Mouse (Mus musculus) hindbrain, embryonic 12.5 days (tissue): ENCODE measurements at regions not wholly inside any gene's neighbourhood (a gene's known extent, or its start where the extent isn't known, plus 50 kb on each side); places are given as distances from the start of the nearest gene placed in this dataset.

Experiments
- ATAC-seq: fragments of 200-750 bp; cut with Nextera tagmentation; 2 replicates; pipeline ENCODE4 v1.8.0; 2017; ENCODE audit warnings: moderate TSS enrichment; ENCODE audit not compliant: low FRiP score
- H3K27ac ChIP-seq: fragments of 300-500 bp; sonication (generic); 2 replicates; pipeline ENCODE4 v1.5.1; 2016; ENCODE audit warnings: mild to moderate bottlenecking
- H3K27me3 ChIP-seq: fragments of 300-500 bp; sonication (generic); 2 replicates; pipeline ENCODE4 v1.6.1; 2016; ENCODE audit warnings: mild to moderate bottlenecking
- H3K36me3 ChIP-seq: fragments of 300-500 bp; sonication (generic); 2 replicates; pipeline ENCODE4 v1.6.1; 2016; ENCODE audit warnings: mild to moderate bottlenecking
- H3K4me1 ChIP-seq: fragments of 300-500 bp; sonication (generic); 2 replicates; pipeline ENCODE4 v1.6.1; 2016
- H3K4me2 ChIP-seq: fragments of 300-500 bp; sonication (generic); replicated peaks from 2 replicates; pipeline ENCODE4 v1.6.1; 2016; ENCODE audit warnings: mild to moderate bottlenecking
- H3K4me3 ChIP-seq: fragments of 300-500 bp; sonication (generic); 2 replicates; pipeline ENCODE4 v1.5.1; 2016; ENCODE audit warnings: mild to moderate bottlenecking
- H3K9ac ChIP-seq: fragments of 300-500 bp; sonication (generic); 2 replicates; pipeline ENCODE4 v1.6.1; 2016; ENCODE audit warnings: mild to moderate bottlenecking, moderate library complexity
- H3K9me3 ChIP-seq: fragments of 300-500 bp; sonication (generic); replicated peaks from 2 replicates; pipeline ENCODE4 v1.6.1; 2016; ENCODE audit warnings: mild to moderate bottlenecking
- WGBS: fragments of 180-500 bp; shearing (Covaris S2); methylation state at CpG from one replicate; pipeline ENCODE4 v1.1.7; 2016; 5-methylcytosine and 5-hydroxymethylcytosine counted together

GRCm38 (mm10) chr13:115308586-115308985 is 206.8 kb upstream of the Itga1 start:
- H3K9ac ChIP-seq, result no peak overlapping the region
- H3K4me3 ChIP-seq, result no peak overlapping the region
- no peaks in the 10 kb centered on the region for H3K9me3 ChIP-seq
- WGBS, result 72% methylated on average over 3 of the region's 3 CpGs
- no peak overlapping the region for H3K4me2 ChIP-seq
- no peaks in the 10 kb centered on the region for H3K36me3 ChIP-seq
- no peaks in the 10 kb centered on the region for H3K4me1 ChIP-seq
- H3K27me3 ChIP-seq, result no peaks in the 10 kb centered on the region
- ATAC-seq, result no peak
- H3K27ac ChIP-seq, result no peak overlapping the region

DNA sequence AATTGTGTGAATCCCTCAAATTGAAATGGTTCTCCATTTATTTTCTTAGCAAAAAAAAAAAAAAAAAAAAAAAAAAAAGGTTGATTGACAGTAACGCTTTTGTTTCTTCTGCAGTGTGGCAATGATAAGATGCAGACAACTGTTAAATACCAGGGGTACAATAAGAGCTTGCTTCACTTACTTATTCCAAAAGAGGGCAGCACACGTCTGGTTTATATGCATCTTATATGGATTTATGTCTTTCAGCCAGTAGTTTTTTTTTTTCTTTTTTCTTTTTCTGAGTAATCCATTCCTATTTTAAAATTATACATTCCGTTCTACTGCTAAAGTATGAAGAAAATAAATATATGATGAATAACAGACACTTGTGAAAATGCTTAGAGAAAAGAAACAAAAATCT is 185.6 kb upstream of the Itga1 start:
- Histone ChIP-seq H3K4me1 (no peaks in the 10 kb centered on the region), H3K4me3 (no peak overlapping the region), H3K36me3 (no peaks in the 10 kb centered on the region), H3K9me3 (no peaks in the 10 kb centered on the region), H3K27ac (no peak overlapping the region), H3K27me3 (no peaks in the 10 kb centered on the region), H3K9ac (no peak overlapping the region), H3K4me2 (no peak overlapping the region)
- ATAC-seq, result no peak
- WGBS, result 47% methylated on average over 3 of the region's 3 CpGs

- Histone ChIP-seq H3K9me3 (no peaks in the 10 kb centered on the region), H3K4me1 (no peaks in the 10 kb centered on the region), H3K27me3 (0 out of 2 replicates have a peak, but pooled peaks cover 4% of the 10 kb centered on the region), H3K9ac (no peak overlapping the region), H3K4me2 (no peak overlapping the region), H3K4me3 (no peak overlapping the region), H3K27ac (no peak overlapping the region), H3K36me3 (no peaks in the 10 kb centered on the region)
- 83% methylated on average over 6 of the region's 6 CpGs for WGBS
- peak; percentile 46; the same call in 1 of the 2 replicates for ATAC-seq
These were observed 164.4 kb upstream of the Itga1 start for GRCm38 (mm10) chr13:115266164-115266563.

DNA sequence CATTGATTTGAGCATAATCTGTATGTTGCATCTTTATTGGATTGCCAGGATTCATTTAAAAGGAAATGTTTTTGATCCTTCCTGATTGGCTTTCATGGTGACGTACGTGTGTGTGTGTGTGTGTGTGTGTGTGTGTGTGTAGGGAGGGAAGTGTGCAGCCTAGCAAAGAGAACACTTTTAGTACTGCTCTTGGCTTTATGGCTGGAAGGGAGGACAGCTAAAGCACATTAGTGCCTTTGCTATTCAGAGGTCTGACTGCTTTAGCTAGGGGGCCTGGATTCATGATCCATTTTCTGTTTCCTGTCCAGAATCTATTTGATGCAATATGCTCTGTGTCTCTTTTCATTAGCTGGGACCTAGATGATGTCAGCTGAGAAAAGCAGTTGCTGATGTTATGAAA is 155.6 kb upstream of the Itga1 start:
- Histone ChIP-seq H3K36me3 (no peaks in the 10 kb centered on the region), H3K9me3 (no peaks in the 10 kb centered on the region), H3K4me3 (no peak overlapping the region), H3K27ac (no peak overlapping the region), H3K4me1 (no peaks in the 10 kb centered on the region), H3K4me2 (no peak overlapping the region), H3K9ac (no peak overlapping the region), H3K27me3 (0 out of 2 replicates have a peak, but pooled peaks cover 4% of the 10 kb centered on the region)
- peak; percentile 35; the same call in 1 of the 2 replicates for ATAC-seq
- WGBS, result 73% methylated on average over 2 of the region's 2 CpGs

- no peak overlapping the region for H3K27ac ChIP-seq
- H3K4me3 ChIP-seq, result no peak overlapping the region
- no peaks in the 10 kb centered on the region for H3K9me3 ChIP-seq
- H3K4me1 ChIP-seq, result no peaks in the 10 kb centered on the region
- WGBS, result 60% methylated on average over 3 of the region's 3 CpGs
- no peak overlapping the region for H3K4me2 ChIP-seq
- no peak overlapping the region for H3K9ac ChIP-seq
- no peak for ATAC-seq
- H3K36me3 ChIP-seq, result no peaks in the 10 kb centered on the region
- H3K27me3 ChIP-seq, result no peaks in the 10 kb centered on the region
These were observed 150.8 kb upstream of the Itga1 start for GRCm38 (mm10) chr13:115252541-115252940.

DNA sequence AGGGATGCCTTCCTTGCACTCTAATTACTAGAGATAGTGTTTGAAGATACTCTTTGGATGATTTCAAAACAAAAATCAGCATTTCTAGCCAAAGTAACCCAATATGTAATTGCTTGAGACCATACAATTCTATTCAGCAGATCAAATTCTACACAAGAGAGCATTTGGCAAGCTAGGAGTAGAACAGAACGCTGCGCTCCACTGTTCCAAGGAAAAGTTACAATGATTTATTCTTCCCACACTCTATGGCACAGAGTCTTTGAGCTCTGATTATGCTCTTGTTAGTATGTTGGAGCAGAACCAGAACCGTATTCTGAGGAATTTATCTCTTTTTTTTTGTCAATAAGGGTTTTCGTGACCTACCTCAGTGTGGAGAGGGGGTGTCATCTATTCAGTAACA is 130.2 kb upstream of the Itga1 start:
- Histone ChIP-seq H3K4me2 (no peak overlapping the region), H3K27ac (no peak overlapping the region), H3K9me3 (no peaks in the 10 kb centered on the region), H3K27me3 (peaks cover 4% of the 10 kb centered on the region), H3K4me3 (no peak overlapping the region), H3K4me1 (0 out of 2 replicates have a peak, but pooled peaks cover 1% of the 10 kb centered on the region), H3K9ac (no peak overlapping the region), H3K36me3 (no peaks in the 10 kb centered on the region)
- no peak for ATAC-seq
- 95% methylated on average over 4 of the region's 4 CpGs for WGBS

DNA sequence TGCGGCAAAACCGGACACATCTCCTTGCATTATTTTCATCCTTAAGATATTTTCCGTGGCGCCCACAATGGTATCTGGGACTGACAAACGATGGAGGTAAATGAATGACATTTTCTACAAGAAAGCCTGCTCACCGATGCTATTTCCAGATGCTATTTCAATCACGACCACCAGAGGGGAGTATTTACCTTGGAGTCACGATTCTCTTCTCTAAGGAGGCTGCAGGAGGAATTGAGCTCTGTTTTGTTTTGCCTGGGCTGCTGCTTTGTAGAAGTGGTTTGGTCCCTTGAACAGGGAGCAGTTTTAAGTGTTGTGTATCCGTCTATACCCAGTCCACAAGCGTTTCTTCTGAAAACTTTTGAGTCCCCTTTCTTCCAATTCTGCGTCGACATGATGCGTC is 128.7 kb upstream of the Itga1 start:
- Histone ChIP-seq H3K9ac (no peak overlapping the region), H3K27me3 (peaks cover 4% of the 10 kb centered on the region), H3K36me3 (no peaks in the 10 kb centered on the region), H3K9me3 (no peaks in the 10 kb centered on the region), H3K4me2 (no peak overlapping the region), H3K4me3 (no peak overlapping the region), H3K27ac (no peak overlapping the region), H3K4me1 (0 out of 2 replicates have a peak, but pooled peaks cover 5% of the 10 kb centered on the region)
- ATAC-seq, result no peak
- 27% methylated on average over 13 of the region's 13 CpGs for WGBS

- WGBS, result 36% methylated on average over 6 of the region's 6 CpGs
- H3K9ac ChIP-seq, result no peak overlapping the region
- no peak overlapping the region for H3K27ac ChIP-seq
- no peak overlapping the region for H3K4me3 ChIP-seq
- 0 out of 2 replicates have a peak, but pooled peaks cover 5% of the 10 kb centered on the region for H3K4me1 ChIP-seq
- H3K9me3 ChIP-seq, result no peaks in the 10 kb centered on the region
- no peak overlapping the region for H3K4me2 ChIP-seq
- H3K27me3 ChIP-seq, result peaks cover 4% of the 10 kb centered on the region
- H3K36me3 ChIP-seq, result no peaks in the 10 kb centered on the region
- peak; percentile 46; the same call in 1 of the 2 replicates for ATAC-seq
These were observed 125.1 kb upstream of the Itga1 start for GRCm38 (mm10) chr13:115226824-115227223.

- Histone ChIP-seq H3K9me3 (no peaks in the 10 kb centered on the region), H3K4me1 (no peaks in the 10 kb centered on the region), H3K36me3 (no peaks in the 10 kb centered on the region), H3K4me3 (no peak overlapping the region), H3K9ac (no peak overlapping the region), H3K27ac (no peak overlapping the region), H3K27me3 (no peaks in the 10 kb centered on the region), H3K4me2 (no peak overlapping the region)
- 83% methylated on average over 2 of the region's 2 CpGs for WGBS
- no peak for ATAC-seq
These were observed 117.9 kb upstream of the Itga1 start for GRCm38 (mm10) chr13:115219701-115220100.

- H3K9me3 ChIP-seq, result no peaks in the 10 kb centered on the region
- H3K9ac ChIP-seq, result no peak overlapping the region
- H3K36me3 ChIP-seq, result no peaks in the 10 kb centered on the region
- H3K27me3 ChIP-seq, result no peaks in the 10 kb centered on the region
- H3K4me1 ChIP-seq, result no peaks in the 10 kb centered on the region
- no peak overlapping the region for H3K4me3 ChIP-seq
- ATAC-seq, result no peak
- H3K27ac ChIP-seq, result no peak overlapping the region
- no peak overlapping the region for H3K4me2 ChIP-seq
- 89% methylated on average over 3 of the region's 3 CpGs for WGBS
These were observed 109.5 kb upstream of the Itga1 start for GRCm38 (mm10) chr13:115211285-115211684.

- Histone ChIP-seq H3K9ac (no peak overlapping the region), H3K27ac (no peak overlapping the region), H3K9me3 (no peaks in the 10 kb centered on the region), H3K27me3 (no peaks in the 10 kb centered on the region), H3K4me2 (no peak overlapping the region), H3K36me3 (no peaks in the 10 kb centered on the region), H3K4me1 (no peaks in the 10 kb centered on the region), H3K4me3 (no peak overlapping the region)
- 70% methylated on average over 10 of the region's 10 CpGs for WGBS
- ATAC-seq, result no peak
These were observed 109.0 kb upstream of the Itga1 start for GRCm38 (mm10) chr13:115210643-115211208.

DNA sequence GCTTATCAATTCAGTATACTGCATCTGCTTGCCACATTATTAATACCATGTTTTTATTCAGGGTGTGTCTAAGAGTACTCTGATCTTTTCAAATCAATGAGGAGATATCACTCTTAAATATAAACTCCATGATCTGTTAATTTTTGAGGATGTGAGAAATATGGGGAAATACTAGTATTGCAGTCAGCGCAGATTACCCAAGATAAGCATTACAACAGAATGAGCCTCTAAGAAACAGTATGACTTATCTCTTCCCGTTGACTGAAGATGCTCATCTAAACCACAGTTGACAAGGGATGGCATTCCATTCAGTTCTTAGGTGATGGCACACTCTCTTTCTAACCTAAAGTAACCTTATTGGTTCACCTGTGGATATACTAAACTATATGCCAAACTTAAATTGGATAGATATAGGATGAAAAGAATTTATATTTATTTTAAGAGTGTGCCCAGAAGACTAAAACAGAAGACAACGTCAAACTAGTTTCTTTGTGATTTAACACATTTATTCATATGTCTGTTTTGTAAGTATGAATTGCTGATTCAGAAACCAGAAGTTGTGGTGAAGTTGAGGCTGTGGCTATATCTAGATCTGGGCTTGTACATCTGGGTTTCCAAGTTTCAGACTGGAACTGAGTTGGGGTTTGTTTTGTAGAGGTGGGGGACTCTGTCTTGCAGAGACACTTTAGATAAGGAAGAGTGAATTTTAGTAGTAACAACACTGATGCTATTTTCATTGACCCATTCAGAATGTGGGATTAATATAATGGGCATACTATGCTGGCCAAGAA is 107.8 kb upstream of the Itga1 start:
- H3K4me1 ChIP-seq, result no peaks in the 10 kb centered on the region
- H3K27me3 ChIP-seq, result no peaks in the 10 kb centered on the region
- no peak for ATAC-seq
- H3K9ac ChIP-seq, result no peak overlapping the region
- no peak overlapping the region for H3K27ac ChIP-seq
- H3K4me3 ChIP-seq, result no peak overlapping the region
- 91% methylated on average over 3 of the region's 3 CpGs for WGBS
- no peaks in the 10 kb centered on the region for H3K36me3 ChIP-seq
- H3K9me3 ChIP-seq, result no peaks in the 10 kb centered on the region
- H3K4me2 ChIP-seq, result no peak overlapping the region

DNA sequence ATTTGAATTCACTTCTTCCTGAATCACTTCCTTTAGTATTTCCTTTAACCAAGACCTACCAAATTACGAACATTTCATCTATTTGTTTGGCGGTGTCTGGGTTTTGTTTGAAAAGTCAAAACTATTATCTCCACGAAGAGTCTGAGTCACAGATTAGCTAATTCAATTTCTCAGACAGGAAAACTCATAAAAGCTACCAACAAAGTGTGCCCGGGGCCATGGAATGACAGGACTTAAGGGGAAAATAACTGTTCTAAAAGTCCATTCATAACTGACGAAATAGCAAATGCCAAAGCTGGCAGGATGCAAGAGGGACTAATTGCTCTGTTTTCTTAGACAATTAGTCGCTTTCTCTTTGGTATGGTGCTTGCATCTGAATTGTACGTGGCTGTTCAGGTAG is 105.0 kb upstream of the Itga1 start:
- no peak for ATAC-seq
- Histone ChIP-seq H3K27me3 (no peaks in the 10 kb centered on the region), H3K4me2 (no peak overlapping the region), H3K27ac (no peak overlapping the region), H3K4me1 (no peaks in the 10 kb centered on the region), H3K9me3 (no peaks in the 10 kb centered on the region), H3K4me3 (no peak overlapping the region), H3K36me3 (no peaks in the 10 kb centered on the region), H3K9ac (no peak overlapping the region)
- 87% methylated on average over 7 of the region's 7 CpGs for WGBS
